Mouse (Mus musculus): ENCODE results near the gene Mob1b. TPM values are rescaled to one million over a fixed set of nuclear protein-coding genes. Genes with fewer than 3 reads are reported as not detected.

Gene Mob1b
- polyA plus RNA-seq, 1 experiment: 20.3 TPM

- DNase-seq (ENCODE audit: low spot score): no peak
Measured at GRCm38 (mm10) chr5:88768201-88768600, 47.5 kb downstream of the Mob1b start.

GRCm38 (mm10) chr5:88782072-88782765 lies 61.6 kb downstream of the Mob1b start:
- no peak for DNase-seq (ENCODE audit: low spot score)

GRCm38 (mm10) chr5:88785059-88785458 lies 64.4 kb downstream of the Mob1b start:
- no peak for DNase-seq (ENCODE audit: low spot score)

- no peak for DNase-seq (ENCODE audit: low spot score)
Measured at GRCm38 (mm10) chr5:88790675-88791074, 70.0 kb downstream of the Mob1b start.

GRCm38 (mm10) chr5:88791256-88792245 lies 70.9 kb downstream of the Mob1b start:
- no peak for DNase-seq (ENCODE audit: low spot score)

- no peak for DNase-seq (ENCODE audit: low spot score)
Measured at GRCm38 (mm10) chr5:88793676-88794075, 73.0 kb downstream of the Mob1b start.

GRCm38 (mm10) chr5:88795910-88796584 lies 75.4 kb downstream of the Mob1b start:
- DNase-seq (ENCODE audit: low spot score): no peak

GRCm38 (mm10) chr5:88796588-88796987 lies 75.9 kb downstream of the Mob1b start:
- DNase-seq (ENCODE audit: low spot score): no peak

- DNase-seq (ENCODE audit: low spot score): no peak
Measured at GRCm38 (mm10) chr5:88797121-88797520, 76.5 kb downstream of the Mob1b start.

- no peak for DNase-seq (ENCODE audit: low spot score)
Measured at GRCm38 (mm10) chr5:88805616-88806015, 85.0 kb downstream of the Mob1b start.

GRCm38 (mm10) chr5:88806278-88806677 lies 85.6 kb downstream of the Mob1b start:
- no peak for DNase-seq (ENCODE audit: low spot score)

- no peak for DNase-seq (ENCODE audit: low spot score)
Measured at GRCm38 (mm10) chr5:88807342-88807741, 86.7 kb downstream of the Mob1b start.

- no peak for DNase-seq (ENCODE audit: low spot score)
Measured at GRCm38 (mm10) chr5:88813188-88813587, 92.5 kb downstream of the Mob1b start.

Other genes with a start within 250 kb of the Mob1b start
- gene Enam, start 232.9 kb upstream of the Mob1b start, polyA plus RNA-seq (2012; rRNA removed): not detected in 2 replicates
- gene Jchain, start 193.0 kb upstream of the Mob1b start, polyA plus RNA-seq (2012; rRNA removed): 1.0 and 1.3 TPM in 2 replicates
- gene Utp3, start 166.4 kb upstream of the Mob1b start, polyA plus RNA-seq (2012; rRNA removed): 36.2 and 45.2 TPM in 2 replicates
- 21.6 and 23.3 TPM in 2 replicates for gene Rufy3, start 155.8 kb upstream of the Mob1b start, polyA plus RNA-seq (2012; rRNA removed)
- gene Grsf1, start 44.7 kb upstream of the Mob1b start, polyA plus RNA-seq (2012; rRNA removed): 48.4 and 53.5 TPM in 2 replicates
- gene Dck, start 44.1 kb downstream of the Mob1b start, polyA plus RNA-seq (2012; rRNA removed): 5.8 TPM in 2 replicates
- 3.8 and 4.0 TPM in 2 replicates for gene Slc4a4, start 166.0 kb downstream of the Mob1b start, polyA plus RNA-seq (2012; rRNA removed)